Mouse (Mus musculus): ENCODE measurements around the gene Gm28044. TPM values are rescaled to one million over a fixed set of nuclear protein-coding genes. Genes with fewer than 3 reads are reported as not detected.
"Not testable (repeated sequence)": the region's sequence is repeated elsewhere in the genome, so short reads cannot be mapped to it uniquely, and the experiment has no call there.

Gm28044 gene
- polyA plus RNA-seq, 1 experiment from 2014 or later, result 0.26 TPM

GRCm38 (mm10) chr13:67332877-67333276 is 27.5 kb downstream of the Gm28044 start:
- ATAC-seq, result no peak
- peak overlapping the region; percentile 66 for H3K4me2 ChIP-seq (replicated peaks; ENCODE audit: low read depth)
- no peaks in the 10 kb centered on the region for H3K27me3 ChIP-seq (replicated peaks; ENCODE audit: control insufficient read depth, insufficient read depth, low read length)
- peak overlapping the region; percentile 45 for H3K9ac ChIP-seq (ENCODE audit: low read depth, low read length)
- no peaks in the 10 kb centered on the region for H3K36me3 ChIP-seq (ENCODE audit: control insufficient read depth, insufficient read depth)
- peak overlapping the region; percentile 44 for H3K4me3 ChIP-seq (ENCODE audit: low read depth, low read length)
- 69% methylated on average over 1 of the region's 1 CpGs for WGBS
- H3K27ac ChIP-seq (ENCODE audit: low read depth, low read length), result 0 out of 2 replicates have a peak overlapping the region, but pooled peaks have one; percentile 3
- no peak for TF ChIP-seq CTCF (IDR thresholded peaks at IDR 0.05; ENCODE audit: low read depth)
- no peaks in the 10 kb centered on the region for H3K9me3 ChIP-seq (ENCODE audit: control insufficient read depth)
- H3K4me1 ChIP-seq (replicated peaks; ENCODE audit: control insufficient read depth, insufficient read depth, low read length), result 0 out of 2 replicates have a peak, but pooled peaks cover 3% of the 10 kb centered on the region

DNA sequence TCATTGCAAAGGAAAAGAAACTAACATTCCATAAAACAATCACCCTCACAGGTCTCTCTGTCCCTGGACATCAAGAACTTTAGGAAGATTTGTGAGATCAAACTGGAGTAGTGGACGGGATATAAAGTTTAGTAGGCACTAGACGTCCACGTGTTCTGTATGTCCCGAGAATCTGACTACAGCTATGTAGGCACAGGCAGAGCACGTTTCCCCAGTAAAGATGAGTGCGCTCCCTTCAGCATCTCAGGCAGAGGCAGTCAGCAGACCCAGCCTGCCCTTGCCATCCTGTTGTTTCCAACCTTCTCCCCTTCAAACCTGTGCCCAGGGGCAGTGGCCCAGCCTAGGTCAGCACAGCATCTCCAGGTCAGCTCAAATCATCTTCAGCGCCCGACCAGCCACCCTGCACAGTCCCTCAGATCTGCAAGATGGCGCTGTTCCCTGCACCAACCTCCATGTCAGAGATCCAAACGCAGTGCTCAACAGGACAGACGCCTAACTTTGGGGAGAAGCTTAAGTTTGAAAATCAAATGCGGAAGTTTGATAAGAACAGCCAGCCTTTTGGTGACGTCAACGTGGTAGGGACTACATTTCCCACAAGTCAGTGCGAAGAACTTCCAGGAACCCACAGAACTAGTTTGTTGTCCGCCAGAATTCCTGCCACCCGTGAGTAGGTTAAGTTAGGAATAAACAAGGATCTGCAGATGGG is 28.2 kb downstream of the Gm28044 start, which contains the start of gene Zfp595:
TSS of gene Zfp595 (minus strand) at position 552 of the 706 bp plus-strand sequence.
- H3K4me2 ChIP-seq (replicated peaks; ENCODE audit: low read depth), result peak within 1 kb of the TSS; percentile 66
- no peaks in the 10 kb centered on the region for H3K9me3 ChIP-seq (ENCODE audit: control insufficient read depth)
- peak within 1 kb of the TSS; percentile 44 for H3K4me3 ChIP-seq (ENCODE audit: low read depth, low read length)
- 6% methylated on average over 17 of the region's 17 CpGs for WGBS
- peak; percentile 88 for ATAC-seq
- no peaks in the 10 kb centered on the region for H3K27me3 ChIP-seq (replicated peaks; ENCODE audit: control insufficient read depth, insufficient read depth, low read length)
- H3K27ac ChIP-seq (ENCODE audit: low read depth, low read length), result peak within 1 kb of the TSS; percentile 3; the same call in 1 of the 2 replicates
- H3K9ac ChIP-seq (ENCODE audit: low read depth, low read length), result peak within 1 kb of the TSS; percentile 45
- H3K36me3 ChIP-seq (ENCODE audit: control insufficient read depth, insufficient read depth), result no peaks in the 10 kb centered on the region
- 0 out of 2 replicates have a peak, but pooled peaks cover 3% of the 10 kb centered on the region for H3K4me1 ChIP-seq (replicated peaks; ENCODE audit: control insufficient read depth, insufficient read depth, low read length)
- TF ChIP-seq CTCF (IDR thresholded peaks at IDR 0.05; ENCODE audit: low read depth), result peak; percentile 73

- H3K4me3 ChIP-seq (ENCODE audit: low read depth, low read length), result peak overlapping the region; percentile 69
- H3K27me3 ChIP-seq (replicated peaks; ENCODE audit: control insufficient read depth, insufficient read depth, low read length), result no peaks in the 10 kb centered on the region
- H3K4me1 ChIP-seq (replicated peaks; ENCODE audit: control insufficient read depth, insufficient read depth, low read length), result no peaks in the 10 kb centered on the region
- 20% methylated on average over 5 of the region's 5 CpGs for WGBS
- no peak for TF ChIP-seq CTCF (IDR thresholded peaks at IDR 0.05; ENCODE audit: low read depth)
- no peaks in the 10 kb centered on the region for H3K9me3 ChIP-seq (ENCODE audit: control insufficient read depth)
- no peak overlapping the region for H3K27ac ChIP-seq (ENCODE audit: low read depth, low read length)
- no peaks in the 10 kb centered on the region for H3K36me3 ChIP-seq (ENCODE audit: control insufficient read depth, insufficient read depth)
- no peak overlapping the region for H3K9ac ChIP-seq (ENCODE audit: low read depth, low read length)
- 0 out of 2 replicates have a peak, but pooled peaks have one; percentile 53 for ATAC-seq
- H3K4me2 ChIP-seq (replicated peaks; ENCODE audit: low read depth), result peak overlapping the region; percentile 80
These were observed 53.6 kb downstream of the Gm28044 start for GRCm38 (mm10) chr13:67306718-67307117.

GRCm38 (mm10) chr13:67305822-67306672 is 54.3 kb downstream of the Gm28044 start, which contains the start of gene Zfp457:
Gene Zfp457 (minus strand): TSS chr13:67306485.
- peak within 1 kb of the TSS; percentile 80 for H3K4me2 ChIP-seq (replicated peaks; ENCODE audit: low read depth)
- peak within 1 kb of the TSS; percentile 69 for H3K4me3 ChIP-seq (ENCODE audit: low read depth, low read length)
- H3K27me3 ChIP-seq (replicated peaks; ENCODE audit: control insufficient read depth, insufficient read depth, low read length), result no peaks in the 10 kb centered on the region
- peak within 1 kb of the TSS; percentile 49 for H3K9ac ChIP-seq (ENCODE audit: low read depth, low read length)
- ATAC-seq, result peak; percentile 97
- H3K9me3 ChIP-seq (ENCODE audit: control insufficient read depth), result no peaks in the 10 kb centered on the region
- WGBS, result 9% methylated on average over 16 of the region's 16 CpGs
- H3K27ac ChIP-seq (ENCODE audit: low read depth, low read length), result no peak within 1 kb of the TSS
- H3K4me1 ChIP-seq (replicated peaks; ENCODE audit: control insufficient read depth, insufficient read depth, low read length), result no peaks in the 10 kb centered on the region
- no peak for TF ChIP-seq CTCF (IDR thresholded peaks at IDR 0.05; ENCODE audit: low read depth)
- H3K36me3 ChIP-seq (ENCODE audit: control insufficient read depth, insufficient read depth), result no peaks in the 10 kb centered on the region

GRCm38 (mm10) chr13:67278314-67278713 is 82.0 kb downstream of the Gm28044 start, which contains the start of gene Zfp458:
Gene Zfp458 (minus strand): TSS chr13:67278466.
- 39% methylated on average over 7 of the region's 7 CpGs for WGBS
- Histone ChIP-seq H3K27me3 (replicated peaks; ENCODE audit: control insufficient read depth, insufficient read depth, low read length) (no peaks in the 10 kb centered on the region), H3K9ac (ENCODE audit: low read depth, low read length) (no peak within 1 kb of the TSS), H3K4me3 (ENCODE audit: low read depth, low read length) (peak within 1 kb of the TSS; percentile 11; the same call in 1 of the 2 replicates), H3K27ac (ENCODE audit: low read depth, low read length) (no peak within 1 kb of the TSS), H3K4me2 (replicated peaks; ENCODE audit: low read depth) (peak within 1 kb of the TSS; percentile 46; the same call in 1 of the 2 replicates), H3K36me3 (ENCODE audit: control insufficient read depth, insufficient read depth) (no peaks in the 10 kb centered on the region), H3K4me1 (replicated peaks; ENCODE audit: control insufficient read depth, insufficient read depth, low read length) (no peaks in the 10 kb centered on the region), H3K9me3 (ENCODE audit: control insufficient read depth) (no peaks in the 10 kb centered on the region)
- peak; percentile 49 for ATAC-seq
- no peak for TF ChIP-seq CTCF (IDR thresholded peaks at IDR 0.05; ENCODE audit: low read depth)

DNA sequence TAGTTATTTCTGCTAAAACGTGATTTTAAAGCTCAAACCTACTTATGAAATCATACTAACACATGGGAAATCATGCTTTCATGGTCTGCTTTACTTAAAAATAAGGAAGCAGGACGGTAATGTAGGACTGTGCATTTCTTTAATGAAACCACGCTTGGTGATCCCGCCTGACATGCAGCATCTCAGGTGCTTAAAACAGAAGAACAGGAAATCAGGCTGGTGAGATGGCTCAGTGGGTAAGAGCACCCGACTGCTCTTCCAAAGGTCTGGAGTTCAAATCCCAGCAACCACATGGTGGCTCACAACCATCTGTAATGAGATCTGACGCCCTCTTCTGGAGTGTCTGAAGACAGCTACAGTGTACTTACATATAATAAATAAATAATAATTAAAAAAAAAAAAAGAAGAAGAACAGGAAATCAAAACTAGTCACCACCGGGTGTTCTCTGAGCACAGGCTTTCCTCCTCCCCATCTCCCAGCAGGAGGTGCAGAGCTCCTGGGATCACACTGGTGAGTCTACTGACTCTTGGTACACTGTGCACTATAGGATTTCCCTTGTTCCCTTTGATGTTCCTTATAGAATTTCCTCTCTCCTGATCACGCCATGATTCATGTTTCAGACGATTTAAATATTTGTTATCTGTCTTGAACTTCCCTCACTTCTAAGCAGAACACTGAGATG is 90.8 kb downstream of the Gm28044 start:
- not testable (repeated sequence) for H3K9me3 ChIP-seq (ENCODE audit: control insufficient read depth); H3K27me3 ChIP-seq (replicated peaks; ENCODE audit: control insufficient read depth, insufficient read depth, low read length); H3K36me3 ChIP-seq (ENCODE audit: control insufficient read depth, insufficient read depth); H3K4me1 ChIP-seq (replicated peaks; ENCODE audit: control insufficient read depth, insufficient read depth, low read length); H3K27ac ChIP-seq (ENCODE audit: low read depth, low read length)
- ATAC-seq, result peak; percentile 53; the same call in 1 of the 2 replicates
- peak overlapping the region; percentile 59 for H3K4me3 ChIP-seq (ENCODE audit: low read depth, low read length)
- peak overlapping the region; percentile 72 for H3K4me2 ChIP-seq (replicated peaks; ENCODE audit: low read depth)
- 40% methylated on average over 8 of the region's 9 CpGs for WGBS
- H3K9ac ChIP-seq (ENCODE audit: low read depth, low read length), result peak overlapping the region; percentile 54; the same call in 1 of the 2 replicates
